Mouse (Mus musculus): ENCODE data around the gene Ces1f.

Gene Ces1f

DNA sequence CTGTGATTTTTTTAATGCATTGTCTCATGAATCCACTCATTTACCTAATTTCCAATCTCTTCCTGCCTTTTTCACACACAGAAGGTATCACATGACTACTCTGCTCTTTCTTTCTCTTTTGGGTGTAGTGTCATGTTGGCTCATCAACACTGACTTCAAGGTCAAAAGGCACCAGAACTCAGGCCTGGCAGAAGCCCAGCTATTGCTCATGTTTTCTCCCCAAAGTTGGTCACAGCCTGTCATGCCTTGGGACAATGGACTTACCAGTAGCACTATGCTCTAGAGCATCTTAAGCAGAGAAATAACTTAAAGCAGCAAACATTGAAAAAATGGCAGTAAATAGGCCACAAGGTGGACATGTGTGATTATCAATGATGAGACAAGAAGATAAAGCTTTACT, 68.5 kb downstream of the Ces1f start:
- no peak for DNase-seq (ENCODE audit: low spot score in 2 of 2)
